Mouse (Mus musculus): ENCODE measurements around the gene Wasf2. TPM values are rescaled to one million over a fixed set of nuclear protein-coding genes. Genes with fewer than 3 reads are reported as not detected.
"Not testable (repeated sequence)": the region's sequence is repeated elsewhere in the genome, so short reads cannot be mapped to it uniquely, and the experiment has no call there.

Gene Wasf2
- total RNA-seq, 2 experiments from 2014 or later, result 31.1 to 31.8 TPM

DNA sequence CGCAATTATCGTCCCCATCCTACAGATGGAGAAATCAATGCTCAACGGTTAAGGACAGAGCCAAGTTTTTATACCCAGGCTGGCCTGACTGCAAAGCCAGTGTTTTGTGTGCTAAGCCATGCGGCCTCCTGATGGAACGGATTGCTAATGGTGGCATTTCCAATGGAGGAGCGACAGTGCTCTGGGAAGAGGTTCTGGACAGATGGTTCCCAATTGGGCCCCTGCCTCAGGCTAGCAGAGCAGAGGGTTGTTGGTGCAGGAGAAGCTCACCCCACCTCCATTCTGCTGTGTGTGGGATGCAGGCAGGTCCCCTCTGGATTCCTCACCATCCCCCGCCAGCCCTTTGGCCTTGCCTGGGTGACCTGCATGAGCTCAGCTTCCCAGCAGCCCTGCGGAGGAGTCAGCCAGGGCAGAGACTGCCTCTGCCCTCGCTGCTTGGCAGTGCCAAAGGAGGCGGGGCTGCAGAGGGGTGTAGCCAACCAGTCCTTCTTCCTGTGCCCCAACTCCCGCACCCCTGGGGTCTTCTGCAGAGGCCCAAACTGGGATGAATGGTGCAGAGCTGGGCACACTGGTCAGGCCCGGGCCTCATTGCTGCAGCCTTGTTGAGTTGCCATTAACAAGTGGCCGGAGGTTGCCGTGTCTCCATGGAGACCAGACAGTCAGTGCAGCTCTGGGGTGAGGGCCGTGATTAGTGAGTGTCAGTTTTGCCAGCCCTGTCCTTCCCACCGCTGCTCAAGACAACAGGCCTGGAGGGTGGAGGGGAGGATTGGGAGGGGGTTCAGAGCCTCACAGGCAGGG lies 35.2 kb upstream of the Wasf2 start:
- peak; percentile 69 for DNase-seq
- intact Hi-C loops (cut with DNase I), result no loop called here

DNA sequence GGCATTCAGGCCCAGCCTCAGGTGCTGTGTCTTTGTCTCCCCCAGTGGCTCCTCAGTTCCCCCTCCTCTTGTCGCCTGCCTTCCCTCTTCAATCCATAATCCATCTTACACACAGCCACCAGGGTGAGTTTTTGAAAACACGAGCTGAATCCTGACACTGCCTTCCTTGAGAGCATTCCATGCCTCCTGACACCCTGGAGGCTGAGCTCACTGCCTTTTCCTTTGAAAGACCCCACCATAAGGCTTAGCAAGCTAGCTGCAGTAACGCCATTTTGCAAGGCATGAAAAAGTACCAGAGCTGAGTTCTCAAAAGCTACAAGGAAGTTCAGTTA lies 34.6 kb upstream of the Wasf2 start:
- intact Hi-C loops (cut with DNase I); DNase-seq: not testable (repeated sequence)

DNA sequence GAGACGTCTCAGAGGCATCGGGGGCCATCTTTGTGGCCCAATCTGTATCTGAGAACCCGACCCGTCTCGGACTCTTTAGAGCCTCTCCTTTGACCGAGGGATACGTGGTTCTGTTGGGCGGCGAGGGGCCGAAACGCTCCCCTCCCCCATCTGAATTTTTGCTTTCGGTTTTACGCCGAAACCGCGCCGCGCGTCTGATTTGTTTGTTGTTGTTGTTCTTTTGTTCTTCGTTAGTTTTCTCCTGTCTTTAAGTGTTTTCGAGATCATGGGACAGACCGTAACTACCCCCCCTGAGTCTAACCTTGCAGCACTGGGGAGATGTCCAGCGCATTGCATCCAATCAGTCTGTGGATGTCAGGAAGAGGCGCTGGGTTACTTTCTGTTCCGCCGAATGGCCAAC lies 33.6 kb upstream of the Wasf2 start:
- DNase-seq; intact Hi-C loops (cut with DNase I): not testable (repeated sequence)

DNA sequence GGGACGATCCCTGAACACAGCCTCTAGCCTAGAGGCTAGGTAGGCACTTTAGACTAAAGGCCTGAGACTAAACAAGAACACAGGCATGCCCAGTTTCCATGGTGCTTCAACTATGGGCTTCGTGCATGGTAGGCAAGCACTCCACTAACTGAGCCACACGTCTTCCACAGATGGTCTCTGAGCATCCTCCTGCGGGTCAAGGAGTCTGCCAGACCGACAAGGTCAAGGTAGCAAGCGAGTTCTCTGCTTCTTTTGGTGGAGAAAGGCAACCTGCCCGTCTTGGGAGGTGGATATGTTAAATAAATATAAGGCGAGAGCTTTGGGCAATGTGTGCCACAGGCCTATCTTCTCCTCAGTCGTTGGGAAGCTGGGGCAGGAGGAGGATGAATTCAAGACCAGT lies 28.6 kb upstream of the Wasf2 start:
- intact Hi-C loops (cut with DNase I), result no loop called here
- no peak for DNase-seq

DNA sequence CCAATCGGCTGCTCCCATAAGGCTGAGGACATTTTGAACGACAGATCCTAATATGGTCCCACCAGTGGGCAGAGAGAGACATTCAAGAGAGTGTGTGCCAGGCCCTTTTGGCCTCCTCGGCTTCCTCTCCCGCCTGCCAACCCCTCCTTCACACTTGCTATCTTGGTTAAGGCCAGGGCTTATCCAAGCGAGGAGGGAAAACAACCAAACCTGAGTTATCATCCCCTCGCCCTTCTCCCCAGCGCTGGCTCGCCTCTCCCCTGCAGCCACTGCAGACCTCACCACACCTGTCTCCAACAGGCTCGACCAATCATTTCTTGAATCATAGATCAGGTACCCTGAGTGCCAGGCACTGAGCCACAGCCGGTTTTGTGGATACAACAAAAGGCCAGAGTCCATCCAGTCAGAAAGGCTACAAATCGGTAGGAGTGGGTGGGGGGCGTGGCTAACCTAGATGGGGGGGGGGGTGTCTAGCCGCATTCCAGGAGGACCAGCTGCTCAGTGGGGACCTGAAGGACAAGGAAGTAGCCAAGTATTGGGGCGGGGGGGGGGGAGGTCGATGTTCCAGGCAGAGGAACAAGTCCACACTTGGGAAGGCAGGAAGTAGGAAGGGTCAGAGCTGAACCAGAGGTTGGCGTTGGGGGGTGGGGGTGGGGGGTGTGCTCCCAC lies 26.6 kb upstream of the Wasf2 start:
- DNase-seq, result no peak
- intact Hi-C loops (cut with DNase I), result no loop called here

DNA sequence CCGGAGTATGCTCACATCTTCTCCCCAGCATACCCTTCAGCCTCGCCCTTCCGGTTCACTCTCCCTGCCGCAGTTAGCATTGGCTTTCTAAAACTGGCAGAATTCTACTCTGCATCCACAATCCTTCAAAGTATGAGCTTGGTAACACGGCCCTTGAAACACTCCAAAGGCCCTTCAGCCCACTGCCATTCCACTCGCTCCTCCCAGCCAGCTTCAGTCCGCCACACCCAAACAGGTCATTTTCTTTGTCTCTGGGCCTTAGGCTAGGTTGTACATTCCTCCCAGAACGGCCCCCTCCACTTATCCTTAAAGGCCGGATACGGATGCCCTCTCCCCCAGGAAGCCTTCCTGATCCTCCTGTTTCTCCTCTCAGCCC lies 26.1 kb upstream of the Wasf2 start:
- intact Hi-C loops (cut with DNase I), result no loop called here
- DNase-seq, result no peak

DNA sequence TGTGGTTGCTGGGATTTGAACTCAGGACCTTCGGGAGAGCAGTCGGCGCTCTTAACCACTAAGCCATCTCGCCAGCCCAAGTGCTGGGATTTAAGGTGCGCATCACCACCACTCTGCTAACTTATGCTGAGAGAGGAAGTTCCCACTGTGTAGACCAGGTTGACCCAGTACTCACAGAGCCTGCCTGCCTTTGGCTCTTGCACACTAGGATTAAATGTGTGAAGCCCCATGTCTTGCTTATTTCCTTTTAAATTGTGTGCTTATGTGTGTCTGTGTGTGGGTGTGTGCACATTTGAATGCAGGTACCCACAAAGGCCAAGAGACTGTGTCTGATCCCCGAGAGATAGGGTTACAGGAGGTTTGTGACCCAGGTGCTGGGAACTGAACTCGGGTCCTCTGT lies 23.6 kb upstream of the Wasf2 start:
- intact Hi-C loops (cut with DNase I), result no loop called here

DNA sequence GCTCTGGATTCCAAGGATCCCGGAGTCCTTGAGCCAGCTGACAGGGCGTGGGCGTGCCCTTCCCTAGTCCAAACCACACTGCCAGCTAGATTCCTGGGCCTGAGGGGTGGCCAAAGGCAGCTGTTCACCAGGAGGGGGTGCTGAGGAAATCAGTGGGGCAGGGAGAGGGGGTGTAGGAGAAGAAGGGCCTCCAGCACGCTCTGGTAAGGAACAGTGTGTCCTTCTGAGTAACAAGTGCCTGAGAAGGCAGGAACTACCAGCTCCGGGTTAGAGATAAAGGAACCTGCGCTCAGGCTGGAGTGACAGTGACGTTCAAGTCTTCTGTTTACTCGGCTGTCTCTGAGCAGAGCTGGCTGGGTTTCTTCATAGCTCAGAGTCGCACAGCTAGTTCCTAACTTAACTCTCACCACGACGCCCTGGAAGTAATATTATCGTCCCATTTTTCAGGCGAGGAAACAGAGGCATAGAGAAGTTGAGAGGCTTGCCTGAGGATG lies 22.5 kb upstream of the Wasf2 start:
- DNase-seq, result peak; percentile 63 to 76
- intact Hi-C loops (cut with DNase I), result no loop called here

More for the DNA sequence above, 23.6 kb upstream of the Wasf2 start:
- no peak for DNase-seq

DNA sequence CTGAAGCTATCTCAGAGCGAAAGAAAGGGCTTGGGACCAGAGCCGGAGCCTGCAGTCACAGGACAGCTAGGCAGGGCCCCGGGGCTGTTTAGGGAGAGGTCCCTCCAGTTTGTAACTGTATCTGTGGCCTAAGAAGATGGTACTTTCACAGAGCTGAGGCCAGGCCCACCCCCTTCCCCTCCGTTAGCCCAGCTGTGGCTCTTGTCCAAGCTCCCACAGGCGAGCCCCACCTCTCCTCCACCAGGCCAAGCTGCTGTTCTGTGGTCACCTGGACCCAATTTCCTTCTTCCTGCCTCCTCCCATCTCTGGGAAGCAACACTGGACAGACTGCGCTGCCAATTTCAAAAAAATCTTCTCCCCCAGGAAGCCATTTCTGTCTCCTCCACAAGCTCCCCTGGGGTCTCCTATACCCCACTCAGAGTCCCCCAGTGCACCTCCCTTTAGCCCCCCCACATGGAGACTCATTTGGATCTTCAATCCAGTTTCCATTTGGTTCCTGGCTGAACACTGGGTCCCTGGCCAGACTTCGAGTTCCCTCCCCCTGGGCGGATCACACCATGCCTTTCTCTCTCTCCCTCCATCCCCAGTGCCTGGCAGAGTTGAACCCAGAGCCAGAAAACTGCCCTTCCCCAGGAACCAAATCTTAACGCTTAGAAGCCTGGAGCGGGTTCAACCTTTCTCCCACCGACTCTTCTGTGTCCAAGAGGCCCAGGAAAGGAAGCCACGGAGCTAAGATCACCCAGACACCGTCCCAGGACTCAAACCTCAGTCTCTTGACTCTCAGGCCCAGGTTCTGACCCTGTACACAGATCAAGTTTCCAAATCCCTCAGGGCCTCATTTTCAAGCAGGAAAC lies 21.6 kb upstream of the Wasf2 start:
- intact Hi-C loops (cut with DNase I), result no loop called here
- peak; percentile 67 to 73 for DNase-seq

DNA sequence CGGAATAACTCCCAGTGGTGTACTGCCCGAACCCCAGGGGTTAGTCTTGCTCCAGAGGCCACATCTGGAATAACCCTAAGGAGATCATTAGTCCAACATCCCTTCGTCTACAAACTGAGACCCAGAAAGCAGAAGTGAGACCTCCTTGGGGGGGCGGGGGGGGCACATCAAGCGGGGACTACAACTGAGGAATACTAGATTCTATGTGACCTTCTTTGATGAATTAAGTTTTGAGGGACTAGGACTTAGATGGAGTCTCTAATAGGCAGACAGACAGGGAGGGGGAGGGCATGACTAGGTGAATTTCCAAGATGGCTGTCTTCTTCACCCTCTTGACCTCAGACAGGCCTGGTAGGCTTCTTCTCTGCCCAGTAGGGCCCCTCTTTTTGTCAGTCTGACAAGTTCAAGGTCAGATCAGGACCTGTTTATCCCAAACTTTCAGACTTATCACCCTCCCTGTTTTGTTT lies 20.9 kb upstream of the Wasf2 start:
- intact Hi-C loops (cut with DNase I), result no loop called here
- no peak for DNase-seq

DNA sequence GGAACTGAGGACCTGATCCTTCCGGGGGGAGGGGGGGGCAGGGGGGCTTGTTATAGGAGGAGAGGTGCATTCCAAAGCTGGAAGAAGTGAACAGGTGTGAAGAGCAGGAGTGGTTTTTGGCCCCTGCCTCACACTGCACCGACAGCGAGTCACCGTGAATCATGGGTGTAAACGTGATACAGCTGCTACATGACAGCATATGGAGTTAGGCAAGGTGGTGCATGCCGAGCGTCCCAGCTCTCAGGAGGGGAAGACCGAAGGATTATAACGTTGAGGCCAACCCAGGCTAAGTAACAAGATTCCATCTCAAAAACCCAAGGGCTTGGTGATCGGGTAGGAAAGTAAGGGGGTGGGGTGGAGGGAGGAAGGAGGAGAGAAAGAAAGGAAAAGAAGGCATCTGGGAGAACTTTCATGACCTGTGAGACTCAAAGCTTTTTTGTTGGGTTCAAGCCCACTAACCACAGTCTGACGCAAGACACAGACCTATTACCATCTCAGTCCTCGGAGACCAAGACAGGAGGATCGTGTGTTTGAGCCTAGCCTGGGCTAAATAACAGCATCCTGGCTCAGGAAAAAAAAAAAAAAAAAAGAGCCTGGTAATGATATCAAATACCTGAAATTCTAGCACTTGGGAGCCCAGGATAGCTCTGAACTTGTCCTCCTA lies 18.0 kb upstream of the Wasf2 start:
- no peak for DNase-seq
- intact Hi-C loops (cut with DNase I), result no loop called here

DNA sequence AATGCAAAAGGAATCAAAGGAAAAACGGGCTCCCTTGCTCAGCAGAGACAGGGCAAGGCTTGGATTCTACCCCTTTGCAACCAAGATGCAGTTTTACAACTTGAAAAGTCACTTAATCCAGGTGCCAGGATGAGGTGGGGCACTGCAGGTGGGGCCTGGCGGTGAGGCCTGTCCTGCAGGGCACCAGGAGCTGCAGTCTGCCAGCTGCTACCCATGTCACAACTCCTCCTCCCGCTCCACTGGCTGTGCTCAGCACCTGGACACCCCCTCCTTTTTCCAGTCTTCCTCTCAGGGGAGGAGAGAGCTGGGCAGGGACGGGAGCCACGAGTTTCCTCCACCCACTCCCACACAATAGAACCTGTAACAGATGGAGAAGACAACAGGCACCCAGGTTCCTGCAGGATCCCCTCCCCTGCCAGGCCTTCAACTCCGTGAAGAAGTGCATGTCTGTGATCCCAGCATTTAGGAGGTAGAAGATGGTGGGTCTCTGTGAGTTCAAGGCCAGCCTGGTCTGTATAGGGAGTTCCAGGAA lies 16.9 kb upstream of the Wasf2 start:
- no peak for DNase-seq

DNA sequence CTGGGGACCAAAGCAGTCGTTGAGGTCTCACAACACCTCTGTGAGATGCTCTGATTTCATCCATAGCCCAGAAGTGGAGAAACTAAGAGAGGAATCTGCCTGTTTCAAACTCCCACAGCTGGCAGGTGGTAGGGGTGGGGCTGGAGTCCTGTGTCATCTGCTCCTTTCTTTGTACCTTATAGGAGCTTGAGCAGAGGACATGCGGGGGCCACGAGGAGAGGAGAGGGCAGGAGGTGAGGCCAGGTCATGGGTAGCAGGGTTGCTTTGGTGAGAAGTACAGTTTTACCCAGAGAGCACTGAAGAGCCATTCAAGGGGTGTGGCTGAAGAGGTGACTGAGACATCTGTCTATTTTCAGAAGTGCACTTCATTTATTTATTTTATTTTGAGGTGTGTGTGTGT lies 15.5 kb upstream of the Wasf2 start:
- DNase-seq, result no peak
- intact Hi-C loops (cut with DNase I), result no loop called here

More for the DNA sequence above, 16.9 kb upstream of the Wasf2 start:
- intact Hi-C loops (cut with DNase I), result no loop called here

DNA sequence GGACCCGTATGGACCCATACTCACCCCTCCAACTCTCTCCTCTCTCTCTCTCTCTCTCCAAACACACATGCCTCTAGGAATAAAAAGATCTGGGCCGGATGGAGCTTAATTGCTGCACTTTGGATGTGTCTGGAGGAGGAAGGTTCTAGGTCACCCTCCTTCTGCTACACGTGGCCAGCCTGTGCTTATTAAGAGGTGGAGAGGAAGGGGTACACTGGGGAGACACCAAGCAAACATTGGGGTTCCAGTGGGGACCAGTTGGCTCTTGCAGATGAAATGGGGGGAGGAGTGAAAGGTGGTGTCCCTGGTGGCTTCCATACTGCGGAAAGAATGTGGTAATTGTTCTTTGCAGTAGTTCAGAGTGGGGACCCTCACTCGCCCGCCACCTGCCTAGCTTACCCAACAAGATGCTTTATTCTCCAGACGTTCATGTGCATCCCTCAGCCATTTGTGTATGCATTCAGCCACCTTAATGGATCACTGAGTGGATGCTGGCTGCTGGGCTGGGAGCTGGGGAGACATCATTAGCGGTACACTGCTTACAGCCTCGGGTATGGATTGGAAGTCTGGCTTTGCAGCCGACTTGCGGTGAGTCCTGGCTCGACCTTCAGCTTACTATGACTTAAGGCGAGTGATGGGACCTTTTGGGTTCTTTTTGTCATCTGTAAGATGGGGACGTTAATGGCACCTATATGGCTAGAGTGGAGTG lies 14.4 kb upstream of the Wasf2 start:
- intact Hi-C loops (cut with DNase I), result no loop called here
- DNase-seq, result no peak

DNA sequence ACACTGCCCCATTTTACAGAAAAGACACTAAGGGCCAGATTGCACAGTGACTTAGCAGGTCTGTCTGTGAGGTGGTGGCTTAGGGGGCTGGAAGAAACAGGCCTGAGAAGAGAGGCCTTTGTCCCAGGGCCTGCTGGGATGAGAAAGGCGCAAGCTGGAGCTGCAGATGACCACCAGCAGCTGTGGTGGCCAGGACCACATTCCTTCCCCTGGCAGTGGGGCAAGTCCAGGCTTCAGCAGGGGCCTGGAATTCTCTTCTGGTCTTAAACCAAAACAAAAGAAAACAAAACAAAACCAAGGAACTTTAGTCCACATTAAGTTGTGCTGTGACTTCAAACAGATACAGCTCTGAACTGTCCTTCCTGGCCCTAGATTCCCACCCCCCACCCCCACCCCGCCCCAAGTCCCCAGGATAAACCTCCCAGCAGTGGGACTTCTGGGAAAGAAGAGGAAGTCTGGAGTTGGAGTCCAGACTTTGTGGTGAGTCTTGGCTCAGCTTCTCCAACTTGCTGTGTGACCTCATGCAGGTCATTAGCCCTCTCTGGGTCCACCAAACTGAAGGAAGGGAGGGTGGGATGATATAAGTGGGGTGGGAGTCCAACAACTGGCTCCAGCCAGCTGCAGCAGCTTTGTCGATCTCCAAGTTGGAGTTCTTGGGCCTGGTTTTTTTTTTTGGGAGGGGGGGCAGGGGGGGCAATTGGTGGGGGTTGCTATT lies 13.4 kb upstream of the Wasf2 start:
- peak in 1 of 2 experiments; percentile 25 for DNase-seq
- intact Hi-C loops (cut with DNase I), result no loop called here

DNA sequence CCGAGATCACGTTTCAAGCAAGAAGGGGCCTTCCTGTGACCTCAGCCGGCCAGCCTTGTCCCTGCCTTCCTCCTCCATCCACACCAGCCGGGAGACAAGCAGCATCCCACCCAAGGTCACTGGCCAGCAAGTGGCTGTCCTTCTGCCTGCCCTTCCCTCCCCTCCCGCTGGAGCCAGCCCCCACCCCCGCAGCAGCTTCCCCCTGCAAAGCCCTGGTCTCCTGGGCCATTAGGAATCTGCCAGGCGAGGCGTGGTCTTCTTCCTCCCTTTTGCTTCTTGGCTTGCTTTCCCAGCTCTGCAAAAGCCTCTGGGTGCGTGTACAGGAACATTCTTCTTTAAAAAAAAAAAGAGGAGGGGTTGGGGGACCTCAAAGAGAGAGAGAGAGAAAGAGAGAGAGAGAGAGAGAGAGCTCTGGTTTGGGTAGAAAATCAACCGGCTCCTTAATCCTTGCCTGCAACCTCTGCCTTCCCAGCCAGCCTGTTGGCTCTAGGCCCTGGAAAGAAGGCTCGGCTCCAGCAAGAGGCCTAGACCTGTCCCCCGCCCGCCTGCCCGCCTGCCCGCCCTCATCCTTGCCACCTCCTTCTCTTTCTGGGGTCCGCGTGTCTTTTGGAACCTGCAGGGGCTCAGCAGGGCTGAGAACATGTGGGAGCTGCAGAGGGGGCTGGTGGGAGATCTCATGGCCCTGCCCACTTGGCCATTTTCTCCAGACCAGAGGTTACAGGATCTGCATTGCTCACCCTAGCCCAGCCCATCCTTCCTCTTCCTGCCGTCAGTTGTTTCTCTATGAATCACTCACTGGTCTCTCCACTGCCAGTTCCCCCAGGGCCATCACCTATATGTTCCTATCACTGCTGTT lies 12.5 kb upstream of the Wasf2 start:
- intact Hi-C loops (cut with DNase I), result no loop called here
- peak; percentile 87 to 88 for DNase-seq

DNA sequence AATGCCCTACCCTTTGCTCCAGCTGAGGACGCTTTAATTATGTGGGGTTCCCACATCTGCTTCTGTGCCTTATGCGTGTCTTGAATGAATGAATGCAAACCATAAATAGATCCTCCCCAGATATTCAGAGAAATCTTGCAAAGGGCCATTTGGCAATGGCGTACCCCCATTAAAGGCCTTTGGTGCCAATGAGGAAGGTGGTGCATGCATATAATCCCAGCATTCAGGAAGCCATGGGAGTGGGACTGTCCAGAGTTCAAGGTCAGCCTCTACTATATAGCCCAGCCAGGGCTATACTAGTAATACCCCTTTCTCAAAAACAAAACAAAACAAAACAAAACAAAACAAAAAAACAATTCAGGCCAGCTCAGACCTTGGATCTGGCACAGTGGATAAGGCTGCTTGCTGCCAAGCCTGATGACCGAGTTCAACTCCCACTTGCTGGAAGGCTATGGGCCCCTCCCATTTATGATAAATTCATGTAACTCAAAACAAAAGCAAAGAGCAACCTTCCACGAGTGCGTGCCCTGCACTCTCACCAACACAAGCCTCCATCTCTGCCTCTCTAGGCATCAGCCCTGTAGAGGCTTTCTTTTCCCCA lies 11.4 kb upstream of the Wasf2 start:
- DNase-seq, result no peak
- intact Hi-C loops (cut with DNase I), result no loop called here

DNA sequence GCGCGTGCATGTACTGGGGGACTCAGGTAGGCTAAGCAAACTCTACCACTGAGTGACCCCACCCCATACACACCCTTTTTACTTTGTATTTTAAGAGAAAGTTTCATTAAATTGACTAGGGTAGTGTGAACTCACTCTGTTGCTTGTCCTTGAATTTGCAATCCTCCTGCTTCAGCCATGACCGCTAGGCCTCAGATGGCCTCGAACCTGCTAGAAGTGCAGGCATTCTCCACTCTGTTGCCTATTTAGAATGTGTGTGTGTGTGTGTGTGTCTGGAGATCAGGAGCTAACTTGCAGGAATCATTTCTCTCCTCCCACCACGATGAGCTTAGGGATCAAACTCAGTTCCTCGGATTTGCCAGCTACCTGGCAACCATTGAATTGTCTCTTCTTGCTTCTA lies 10.7 kb upstream of the Wasf2 start:
- DNase-seq, result no peak
- intact Hi-C loops (cut with DNase I), result no loop called here

Data from gastrocnemius, postnatal 36 days (tissue).